Mouse (Mus musculus): Measurements from ENCODE around the gene Il33.

The Il33 gene

GRCm38 (mm10) chr19:29924638-29925258, at the start of gene Il33:
Gene Il33 (plus strand): TSS chr19:29925114.
- peak in 1 of 2 experiments; percentile 44 for DNase-seq (ENCODE audit: low spot score in 2 of 2)

DNA sequence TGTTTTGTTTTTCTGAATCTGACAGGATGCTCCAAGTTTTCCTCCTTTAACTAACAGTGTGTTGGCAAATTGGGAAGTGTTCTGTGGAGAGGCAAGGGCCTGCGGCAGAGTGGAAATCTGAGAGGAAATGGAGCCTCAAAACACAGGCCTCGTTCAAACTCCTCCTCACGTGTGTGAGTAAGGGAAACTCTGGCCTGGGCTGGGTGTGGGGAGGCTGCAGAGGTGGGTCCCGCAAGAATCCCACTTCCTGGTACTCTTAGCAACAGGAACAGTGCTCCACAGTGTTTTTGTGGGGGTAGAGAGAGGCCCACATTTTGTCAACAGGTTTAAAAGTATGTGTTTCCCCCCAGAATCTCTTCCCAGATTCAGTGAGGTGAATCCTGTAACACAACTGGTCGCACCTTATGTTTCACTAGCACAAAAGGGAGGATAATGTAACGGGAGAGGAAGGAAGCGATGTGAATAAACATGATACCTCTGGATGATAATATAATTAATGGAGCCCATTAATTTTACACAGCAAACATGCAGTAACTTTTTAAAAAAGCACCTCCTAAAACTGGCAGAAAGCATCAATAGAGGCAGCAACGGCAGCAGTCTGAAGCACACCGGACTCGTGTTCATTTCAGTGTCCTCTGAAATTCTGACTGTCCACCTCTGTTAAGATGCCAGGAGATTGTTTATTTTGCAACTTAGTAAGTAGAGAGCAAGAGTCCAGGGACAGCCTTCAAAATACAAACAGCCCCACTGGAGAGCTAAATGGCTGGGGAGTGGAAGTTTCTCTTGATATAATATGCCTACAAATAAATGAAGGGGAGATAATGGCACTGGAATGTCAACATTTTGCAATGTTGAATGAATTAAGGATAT, 47.3 kb upstream of the Il33 start:
- DNase-seq (ENCODE audit: low spot score in 2 of 2): no peak

DNA sequence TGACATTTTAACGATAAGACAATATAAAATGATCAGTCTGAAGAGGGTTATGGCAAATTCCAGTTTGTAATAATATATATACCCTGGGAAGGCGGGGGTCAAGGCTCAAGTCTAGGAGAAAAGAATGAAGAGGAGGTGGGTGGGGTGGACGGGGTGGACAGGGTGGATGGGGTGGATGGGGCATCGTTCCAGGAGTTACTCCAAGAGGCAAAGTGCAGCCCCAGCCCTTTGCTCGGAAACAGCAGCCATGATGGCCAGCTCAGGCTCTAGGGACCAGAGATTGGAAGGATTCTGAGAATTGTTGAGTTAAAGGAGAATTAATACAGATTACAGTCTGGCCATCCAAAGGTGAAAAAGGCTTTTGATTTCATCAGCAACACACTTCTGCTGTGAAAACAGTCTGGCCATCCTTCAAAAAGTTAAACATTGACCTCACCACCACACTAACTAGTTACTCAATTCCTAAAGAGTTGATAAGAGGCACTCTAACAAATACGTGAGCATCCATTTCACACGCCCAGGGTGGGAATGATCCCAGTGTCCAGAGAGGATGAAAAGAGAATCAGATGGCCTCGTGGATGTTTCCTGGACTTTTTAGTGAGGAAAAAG, 45.9 kb upstream of the Il33 start:
- no peak for DNase-seq (ENCODE audit: low spot score in 2 of 2)

DNA sequence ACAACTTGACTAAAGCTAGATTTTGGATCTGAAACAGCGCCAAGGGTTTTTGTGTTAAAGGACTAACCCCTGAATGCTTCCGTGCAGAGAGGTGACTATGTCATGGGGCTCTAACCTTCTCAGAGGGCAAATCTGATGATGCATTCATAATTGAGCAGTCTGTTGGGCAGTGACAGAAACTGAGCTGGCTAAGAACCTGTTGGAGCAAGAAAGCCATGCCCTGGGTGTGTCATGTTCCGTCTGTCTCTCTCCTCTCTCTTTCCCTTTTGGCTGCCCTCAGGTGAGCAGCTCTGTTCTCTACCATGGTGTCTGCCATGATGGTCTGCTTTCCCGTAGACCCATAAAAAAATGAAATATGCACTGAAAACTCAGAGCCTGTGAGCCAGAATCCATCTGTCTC, 44.0 kb upstream of the Il33 start:
- DNase-seq (ENCODE audit: low spot score in 2 of 2): no peak

DNA sequence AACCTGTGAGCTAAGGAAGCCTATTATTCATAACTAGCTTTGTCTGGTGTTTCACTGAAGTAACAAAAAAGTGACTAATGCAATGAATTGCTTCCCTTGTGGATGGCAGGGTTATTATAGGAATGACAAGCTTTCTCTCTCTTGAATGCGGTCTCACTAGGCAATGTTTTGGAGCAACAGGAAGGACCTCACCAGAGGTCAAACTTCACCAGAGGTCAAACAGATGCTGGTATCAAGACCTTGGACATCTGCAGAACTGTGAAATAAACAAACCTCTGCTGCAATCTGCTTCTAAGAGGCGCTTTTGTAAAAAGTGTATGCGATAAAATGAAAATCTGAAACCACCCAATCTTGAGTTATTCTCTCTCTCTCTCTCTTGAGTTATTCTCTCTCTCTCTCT, 42.2 kb upstream of the Il33 start:
- no peak for DNase-seq (ENCODE audit: low spot score in 2 of 2)

DNA sequence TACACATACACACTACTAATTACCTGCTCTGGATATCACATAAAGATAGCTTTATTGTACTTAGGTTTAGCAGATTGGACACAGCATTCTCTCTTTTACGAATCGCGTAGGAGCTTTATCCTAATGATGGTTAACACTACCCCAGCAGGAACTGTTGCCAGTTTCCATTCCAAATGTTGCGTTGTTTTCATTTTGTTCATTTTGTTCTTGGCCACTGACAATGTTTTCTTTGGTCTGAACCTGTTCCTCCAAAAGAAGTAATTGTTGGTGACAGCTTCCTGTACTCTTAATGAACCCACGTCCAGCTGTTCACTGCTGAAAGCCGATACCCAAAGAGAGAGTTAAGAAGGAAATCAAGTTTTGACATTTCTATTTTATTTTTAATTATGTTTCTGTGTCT, 39.4 kb upstream of the Il33 start:
- DNase-seq (ENCODE audit: low spot score in 2 of 2): no peak

DNA sequence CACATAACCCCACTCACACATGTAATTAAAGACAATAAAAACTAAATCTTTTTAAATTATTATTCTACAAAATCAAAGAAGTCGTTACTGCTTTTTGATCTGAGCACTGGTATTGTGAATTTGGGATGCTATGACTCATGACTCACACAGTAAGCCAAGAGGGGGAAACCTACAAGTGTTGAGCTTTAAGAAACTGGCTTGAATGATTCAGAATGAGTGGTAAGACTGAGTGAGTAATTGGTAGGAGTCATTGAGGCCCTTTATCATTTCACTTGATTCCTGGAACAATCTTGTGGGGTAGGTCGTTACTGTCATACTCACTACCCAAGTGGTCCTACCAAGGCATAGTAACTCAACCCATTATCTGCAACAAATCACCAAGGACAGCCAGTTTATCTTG, 37.4 kb upstream of the Il33 start:
- no peak for DNase-seq (ENCODE audit: low spot score in 2 of 2)

- DNase-seq (ENCODE audit: low spot score in 2 of 2): no peak
Observed at GRCm38 (mm10) chr19:29888946-29889345, 36.0 kb upstream of the Il33 start.

GRCm38 (mm10) chr19:29891981-29892380, 32.9 kb upstream of the Il33 start:
- no peak for DNase-seq (ENCODE audit: low spot score in 2 of 2)

DNA sequence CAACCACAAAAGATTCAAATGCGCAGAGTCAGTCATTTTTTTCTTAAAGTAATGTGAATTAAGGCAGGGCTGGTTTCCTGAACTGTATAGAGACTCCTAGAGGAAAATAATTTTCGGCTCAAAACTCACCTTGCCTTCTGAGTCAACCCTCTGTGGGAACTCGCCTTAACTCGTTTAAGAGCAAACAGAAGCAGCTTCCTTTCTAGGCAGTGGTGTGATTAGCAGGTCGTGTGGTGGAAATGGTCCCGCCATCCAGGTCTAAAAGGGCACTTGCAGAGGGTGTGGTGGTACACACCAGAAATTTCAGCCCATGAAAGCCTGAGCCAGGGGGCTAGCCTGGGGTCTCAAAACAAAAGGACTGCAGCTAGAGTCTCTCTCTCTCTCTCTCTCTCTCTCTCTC, 32.1 kb upstream of the Il33 start:
- no peak for DNase-seq (ENCODE audit: low spot score in 2 of 2)

- no peak for DNase-seq (ENCODE audit: low spot score in 2 of 2)
Observed at GRCm38 (mm10) chr19:29893718-29894273, 31.1 kb upstream of the Il33 start.

GRCm38 (mm10) chr19:29894381-29894780, 30.5 kb upstream of the Il33 start:
- DNase-seq (ENCODE audit: low spot score in 2 of 2): no peak

DNA sequence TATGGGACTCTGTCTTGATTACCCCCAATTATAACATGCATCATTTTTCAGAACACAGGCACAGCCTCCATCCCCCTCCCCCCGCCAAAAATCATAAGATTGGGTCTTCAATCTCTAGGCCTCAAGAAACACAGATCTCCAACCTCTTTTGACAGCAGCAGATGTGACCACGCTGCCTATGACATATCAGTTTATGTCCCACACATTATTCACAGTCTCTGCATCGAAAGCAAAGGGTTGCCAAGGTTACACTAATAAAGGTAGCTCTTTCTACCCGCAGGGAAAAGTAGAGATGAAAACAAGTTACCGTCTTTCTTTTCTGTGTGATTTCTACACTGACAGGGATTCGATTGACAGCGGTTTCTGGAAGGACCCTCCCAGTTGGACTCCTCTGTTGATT, 29.9 kb upstream of the Il33 start:
- no peak for DNase-seq (ENCODE audit: low spot score in 2 of 2)

GRCm38 (mm10) chr19:29900318-29900717, 24.6 kb upstream of the Il33 start:
- no peak for DNase-seq (ENCODE audit: low spot score in 2 of 2)

DNA sequence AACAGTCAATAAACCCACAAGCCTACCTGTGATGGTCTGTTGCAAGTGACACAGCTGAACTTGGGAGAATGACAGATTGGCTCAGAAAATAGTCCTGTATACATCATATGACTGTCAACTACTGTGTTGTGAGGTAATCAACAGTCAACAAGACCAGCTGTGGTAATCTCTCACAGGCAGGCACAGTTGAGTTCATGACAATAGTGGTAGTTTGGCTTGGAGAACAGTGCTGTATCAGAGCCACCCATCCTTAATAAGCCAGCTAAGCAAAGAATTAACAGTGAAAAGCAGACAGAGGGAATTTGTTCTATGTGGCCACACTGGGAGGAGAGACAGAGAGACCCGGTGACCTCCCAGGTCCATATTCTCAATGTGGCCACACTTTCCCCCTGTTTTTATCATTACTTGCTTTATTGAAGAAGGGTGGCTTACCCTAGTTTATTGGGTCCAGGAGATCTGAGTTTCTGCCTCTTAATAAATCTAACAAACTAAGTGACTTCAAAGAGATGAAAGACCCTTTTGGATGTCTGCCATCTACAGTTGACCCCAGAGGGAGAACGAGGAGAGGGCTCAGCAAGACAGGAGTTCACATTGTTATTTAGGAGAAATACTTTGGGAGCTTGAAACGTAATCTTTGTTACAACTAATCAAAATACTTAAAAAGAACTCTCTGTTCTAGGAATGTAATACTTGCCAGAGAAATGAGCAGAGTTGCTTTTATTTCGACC, 22.4 kb upstream of the Il33 start:
- no peak for DNase-seq (ENCODE audit: low spot score in 2 of 2)

DNA sequence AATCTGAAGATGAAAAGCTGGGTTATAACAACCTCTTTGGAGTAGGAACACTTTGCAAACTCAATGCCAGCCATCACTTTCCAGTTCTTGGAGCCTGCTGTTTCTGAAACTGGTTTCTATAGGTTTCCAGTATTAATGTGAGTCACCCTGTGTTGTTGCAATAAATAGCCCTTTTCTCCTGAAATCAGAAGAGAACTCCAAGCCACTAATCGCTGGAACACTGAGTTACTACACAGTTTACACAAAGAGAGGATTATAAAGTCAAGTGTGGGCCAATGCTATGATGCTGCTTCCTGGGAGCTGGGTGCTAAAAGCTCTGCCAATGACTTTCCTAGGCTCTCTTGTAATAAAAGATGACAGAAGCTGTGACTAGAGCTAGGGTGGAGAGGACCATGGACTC, 19.0 kb upstream of the Il33 start:
- no peak for DNase-seq (ENCODE audit: low spot score in 2 of 2)

- DNase-seq (ENCODE audit: low spot score in 2 of 2): no peak
Observed at GRCm38 (mm10) chr19:29909166-29909565, 15.7 kb upstream of the Il33 start.

- no peak for DNase-seq (ENCODE audit: low spot score in 2 of 2)
Observed at GRCm38 (mm10) chr19:29911919-29912318, 13.0 kb upstream of the Il33 start.

DNA sequence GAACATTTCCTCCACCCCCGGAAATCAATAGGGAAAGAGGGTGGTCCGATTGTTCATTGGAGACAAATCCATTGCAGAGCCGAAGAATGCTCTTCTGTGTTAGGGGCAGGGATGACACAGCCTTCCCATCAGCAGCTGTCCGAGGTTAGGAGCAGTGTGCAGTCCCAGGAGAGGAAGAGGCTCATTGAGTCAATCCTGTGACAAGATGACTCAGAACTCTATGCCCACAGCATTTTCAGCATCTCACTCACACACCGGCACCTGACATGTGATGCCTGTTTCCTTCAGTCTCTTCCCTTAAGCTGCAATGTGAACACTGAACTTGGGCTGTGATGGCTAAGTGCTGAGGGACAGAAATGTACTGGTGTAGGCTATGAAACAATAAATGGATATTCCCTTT, 7.5 kb upstream of the Il33 start:
- DNase-seq (ENCODE audit: low spot score in 2 of 2): no peak

DNA sequence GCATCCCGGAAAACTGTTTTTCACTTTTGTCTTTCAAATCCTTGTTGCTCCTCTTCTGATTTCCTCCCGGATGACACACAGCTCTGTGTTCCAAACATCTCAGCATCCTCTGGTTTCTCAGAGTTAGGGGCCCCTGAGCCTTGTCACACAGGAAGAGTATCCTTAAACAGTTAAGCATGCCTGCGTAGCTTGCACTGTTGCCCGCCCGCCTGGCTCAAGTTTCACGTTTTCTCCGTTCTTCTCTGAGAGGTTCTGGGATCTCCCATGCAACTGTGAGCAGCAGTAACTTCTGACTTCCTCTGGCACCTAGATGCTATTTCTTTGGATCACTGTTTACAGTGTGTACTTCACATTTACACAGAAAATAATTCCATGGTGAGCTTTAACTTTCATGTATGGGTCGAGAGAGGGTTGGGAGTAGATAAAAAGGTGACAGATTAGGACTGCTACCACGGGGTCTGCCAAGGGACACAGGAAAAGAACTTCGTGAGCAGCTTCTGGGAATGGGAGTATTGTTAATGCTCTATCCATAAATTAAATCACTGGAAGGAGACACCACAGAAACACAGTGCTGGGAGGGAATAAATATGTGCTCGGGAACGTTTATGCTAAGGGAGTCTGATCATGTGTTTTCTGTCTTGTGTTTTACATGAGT, 1.3 kb downstream of the Il33 start:
- no peak for DNase-seq (ENCODE audit: low spot score in 2 of 2)

DNA sequence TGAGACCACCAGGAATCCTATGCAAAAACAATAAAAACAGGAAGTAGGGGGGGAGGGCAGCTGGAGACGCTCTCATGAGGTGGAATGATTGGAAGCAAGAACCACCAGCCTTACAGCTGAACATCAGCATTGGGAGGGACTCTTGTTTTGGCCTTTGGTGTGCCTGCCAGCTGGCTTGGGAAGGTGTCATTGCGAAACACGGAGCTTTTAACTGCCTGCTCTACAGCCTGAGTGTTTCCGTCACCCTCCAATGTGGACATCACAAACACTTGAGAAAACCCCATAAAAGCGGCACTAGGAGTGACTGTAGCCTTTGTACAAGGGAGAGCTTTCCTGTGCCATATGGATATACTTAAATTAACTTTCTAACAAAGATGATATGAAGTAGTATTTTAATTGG, 5.4 kb downstream of the Il33 start:
- no peak for DNase-seq (ENCODE audit: low spot score in 2 of 2)

- DNase-seq (ENCODE audit: low spot score in 2 of 2): no peak
Observed at GRCm38 (mm10) chr19:29937445-29937844, 12.5 kb downstream of the Il33 start.
